Mouse (Mus musculus) myocyte (in vitro differentiated cells): ENCODE results near the gene Il4ra. TPM values are rescaled to one million over a fixed set of nuclear protein-coding genes. Genes with fewer than 3 reads are reported as not detected.

Source experiments
- H3K27me3 ChIP-seq: one replicate; pipeline ENCODE4 v1.6.1; 2011; ENCODE audit not compliant: control insufficient read depth, insufficient read depth, insufficient read length
- H3K36me3 ChIP-seq: one replicate; pipeline ENCODE4 v1.6.1; 2011; ENCODE audit not compliant: control insufficient read depth, insufficient read depth
- H3K4me2 ChIP-seq: one replicate; pipeline ENCODE4 v1.6.1; 2011; ENCODE audit warnings: low read depth, control low read depth
- H3K4me3 ChIP-seq: one replicate; pipeline ENCODE4 v1.5.1; 2011; ENCODE audit warnings: mild to moderate bottlenecking, control low read depth, moderate library complexity
- H3K79me2 ChIP-seq: one replicate; pipeline ENCODE4 v1.6.1; 2011; ENCODE audit not compliant: control insufficient read depth, insufficient read depth
- H3ac ChIP-seq: one replicate; pipeline ENCODE4 v1.6.1; 2011; ENCODE audit not compliant: control insufficient read depth, insufficient read length
- CEBPB ChIP-seq: IDR thresholded peaks from 2 replicates; pipeline ENCODE4 v1.6.1; 2011; ENCODE audit warnings: mild to moderate bottlenecking, moderate library complexity; ENCODE audit not compliant: poor library complexity, insufficient read depth, severe bottlenecking
- E2F4 ChIP-seq: IDR thresholded peaks from one replicate; pipeline ENCODE4 v1.6.1; 2011; ENCODE audit warnings: mild to moderate bottlenecking, control low read depth, moderate library complexity; ENCODE audit not compliant: insufficient read depth
- MAX ChIP-seq: IDR thresholded peaks from one replicate; pipeline ENCODE4 v1.6.1; 2011; ENCODE audit warnings: low read depth, mild to moderate bottlenecking, control low read depth
- MYOD1 ChIP-seq, 3 experiments: IDR thresholded peaks; one replicate each; pipeline ENCODE4 v1.6.1; 2011; ENCODE audit warnings: control low read depth in 2 of 3, low read depth in 2 of 3, mild to moderate bottlenecking in 2 of 3, moderate library complexity in 1 of 3; ENCODE audit not compliant: insufficient read length in 2 of 3, control insufficient read depth in 1 of 3
- MYOG ChIP-seq, 3 experiments: IDR thresholded peaks; one replicate each; pipeline ENCODE4 v1.6.1; 2011; ENCODE audit warnings: control low read depth in 2 of 3, low read depth in 2 of 3, mild to moderate bottlenecking in 2 of 3; ENCODE audit not compliant: insufficient read length in 2 of 3, control insufficient read depth in 1 of 3, insufficient read depth in 1 of 3
- POLR2A ChIP-seq: IDR thresholded peaks from one replicate; pipeline ENCODE4 v1.6.1; 2011; ENCODE audit warnings: low read depth, mild to moderate bottlenecking, control low read depth, moderate library complexity; ENCODE audit not compliant: insufficient read length
- POLR2AphosphoS2 ChIP-seq: IDR thresholded peaks from one replicate; pipeline ENCODE4 v1.6.1; 2011; ENCODE audit warnings: low read depth, control low read depth; ENCODE audit not compliant: insufficient read length
- REST ChIP-seq: IDR thresholded peaks from one replicate; pipeline ENCODE4 v1.6.1; 2011; ENCODE audit warnings: mild to moderate bottlenecking, control low read depth, moderate library complexity; ENCODE audit not compliant: insufficient read depth, insufficient read length
- SRF ChIP-seq: IDR thresholded peaks from one replicate; pipeline ENCODE4 v1.6.1; 2011; ENCODE audit warnings: low read depth; ENCODE audit not compliant: control insufficient read depth, insufficient read length
- TCF12 ChIP-seq: IDR thresholded peaks from one replicate; pipeline ENCODE4 v1.6.1; 2011; ENCODE audit warnings: mild to moderate bottlenecking, control low read depth; ENCODE audit not compliant: poor library complexity, insufficient read depth, severe bottlenecking
- TCF3 ChIP-seq: IDR thresholded peaks from one replicate; pipeline ENCODE4 v1.6.1; 2011; ENCODE audit warnings: low read depth, control low read depth; ENCODE audit not compliant: insufficient read length
- USF1 ChIP-seq: IDR thresholded peaks from one replicate; pipeline ENCODE4 v1.6.1; 2011; ENCODE audit warnings: low read depth, mild to moderate bottlenecking, control low read depth, moderate library complexity
- polyA plus RNA-seq: library from polyadenylated mRNA; unstranded; fragments of >200 nt; fragmentation: generic; extraction: Trizol; gene quantifications from one replicate; pipeline ENCODE4 v1.2.1, GENCODE M21; 2012; ENCODE audit warnings: missing spikeins

The Il4ra gene
- polyA plus RNA-seq, 1 experiment = 10.7 TPM

- H3K4me2 ChIP-seq = no peak overlapping the region
Measured at GRCm38 (mm10) chr7:125579545-125580219, 27.8 kb downstream of the Il4ra start.

GRCm38 (mm10) chr7:125580220-125580549 is 28.3 kb downstream of the Il4ra start:
- Histone ChIP-seq H3K4me3 (no peak overlapping the region), H3ac (no peak overlapping the region), H3K36me3 (no peaks in the 10 kb centered on the region), H3K79me2 (no peaks in the 10 kb centered on the region), H3K4me2 (no peak overlapping the region), H3K27me3 (no peaks in the 10 kb centered on the region)
- TF ChIP-seq POLR2AphosphoS2 (peak; percentile 82), MYOD1 (IDR thresholded peaks at IDR 0.05; ENCODE audit: control insufficient read depth in 1 of 3, insufficient read length in 2 of 3, low read depth in 2 of 3) (no peak)

More at GRCm38 (mm10) chr7:125579545-125580219, 27.8 kb downstream of the Il4ra start:
- no peaks in the 10 kb centered on the region for H3K27me3 ChIP-seq
- H3K79me2 ChIP-seq = no peaks in the 10 kb centered on the region
- no peaks in the 10 kb centered on the region for H3K36me3 ChIP-seq
- H3ac ChIP-seq = no peak overlapping the region
- no peak overlapping the region for H3K4me3 ChIP-seq
- TF ChIP-seq MAX = no peak
- no peak for TF ChIP-seq TCF12
- TF ChIP-seq POLR2AphosphoS2 = no peak
- no peak for TF ChIP-seq MYOD1 (IDR thresholded peaks at IDR 0.05; ENCODE audit: control insufficient read depth in 1 of 3, insufficient read length in 2 of 3, low read depth in 2 of 3)
- no peak for TF ChIP-seq MYOG (IDR thresholded peaks at IDR 0.05; ENCODE audit: control insufficient read depth in 1 of 3, insufficient read depth in 1 of 3, insufficient read length in 2 of 3, low read depth in 2 of 3)
- no peak for TF ChIP-seq E2F4
- TF ChIP-seq USF1 = no peak
- TF ChIP-seq SRF = no peak
- TF ChIP-seq REST = no peak

- TF ChIP-seq MAX (no peak), SRF (no peak), TCF12 (no peak), E2F4 (no peak), MYOD1 (IDR thresholded peaks at IDR 0.05; ENCODE audit: control insufficient read depth in 1 of 3, insufficient read length in 2 of 3, low read depth in 2 of 3) (no peak), USF1 (no peak), POLR2AphosphoS2 (no peak), TCF3 (no peak), POLR2A (no peak), MYOG (IDR thresholded peaks at IDR 0.05; ENCODE audit: control insufficient read depth in 1 of 3, insufficient read depth in 1 of 3, insufficient read length in 2 of 3, low read depth in 2 of 3) (no peak), REST (no peak), CEBPB (no peak)
- Histone ChIP-seq H3K4me2 (peak overlapping the region; percentile 97), H3ac (no peak overlapping the region), H3K36me3 (no peaks in the 10 kb centered on the region), H3K4me3 (peak overlapping the region; percentile 6), H3K27me3 (no peaks in the 10 kb centered on the region), H3K79me2 (no peaks in the 10 kb centered on the region)
Measured at GRCm38 (mm10) chr7:125580625-125581316, 28.9 kb downstream of the Il4ra start.

- Histone ChIP-seq H3ac (no peak overlapping the region), H3K79me2 (no peaks in the 10 kb centered on the region), H3K4me3 (peak overlapping the region; percentile 6), H3K27me3 (no peaks in the 10 kb centered on the region), H3K36me3 (no peaks in the 10 kb centered on the region), H3K4me2 (peak overlapping the region; percentile 97)
- TF ChIP-seq TCF3 = no peak
- TF ChIP-seq POLR2AphosphoS2 = peak; percentile 36
- TF ChIP-seq MYOD1 (IDR thresholded peaks at IDR 0.05; ENCODE audit: control insufficient read depth in 1 of 3, insufficient read length in 2 of 3, low read depth in 2 of 3) = peak in 1 of 3 experiments; percentile 12
Measured at GRCm38 (mm10) chr7:125581317-125581672, 29.4 kb downstream of the Il4ra start.

GRCm38 (mm10) chr7:125583325-125584004 is 31.5 kb downstream of the Il4ra start:
- no peaks in the 10 kb centered on the region for H3K79me2 ChIP-seq
- H3K4me3 ChIP-seq = no peak overlapping the region
- H3K4me2 ChIP-seq = no peak overlapping the region
- H3ac ChIP-seq = no peak overlapping the region
- no peaks in the 10 kb centered on the region for H3K27me3 ChIP-seq
- H3K36me3 ChIP-seq = no peaks in the 10 kb centered on the region
- TF ChIP-seq REST = no peak
- no peak for TF ChIP-seq TCF12
- no peak for TF ChIP-seq MYOD1 (IDR thresholded peaks at IDR 0.05; ENCODE audit: control insufficient read depth in 1 of 3, insufficient read length in 2 of 3, low read depth in 2 of 3)
- no peak for TF ChIP-seq CEBPB
- no peak for TF ChIP-seq MAX
- no peak for TF ChIP-seq TCF3
- no peak for TF ChIP-seq MYOG (IDR thresholded peaks at IDR 0.05; ENCODE audit: control insufficient read depth in 1 of 3, insufficient read depth in 1 of 3, insufficient read length in 2 of 3, low read depth in 2 of 3)
- TF ChIP-seq POLR2A = no peak
- TF ChIP-seq USF1 = no peak
- no peak for TF ChIP-seq POLR2AphosphoS2
